Mouse (Mus musculus) kidney, embryonic 16.5 days (tissue): ENCODE results near the gene Zc3h18. TPM values are rescaled to one million over a fixed set of nuclear protein-coding genes. Genes with fewer than 3 reads are reported as not detected.

Experiments used
- ATAC-seq: fragments of 200-750 bp; cut with Nextera tagmentation; 2 replicates; pipeline ENCODE4 v1.8.0; 2017; ENCODE audit warnings: moderate TSS enrichment; ENCODE audit not compliant: low FRiP score, low TSS enrichment
- H3K27ac ChIP-seq: fragments of 300-500 bp; sonication (generic); 2 replicates; pipeline ENCODE4 v1.5.1; 2014; ENCODE audit warnings: low read length
- H3K27me3 ChIP-seq: fragments of 300-500 bp; sonication (generic); 2 replicates; pipeline ENCODE4 v1.6.1; 2014; ENCODE audit warnings: low read length, control low read depth, mixed read lengths; ENCODE audit not compliant: insufficient read depth
- H3K36me3 ChIP-seq: fragments of 300-500 bp; sonication (generic); 2 replicates; pipeline ENCODE4 v1.6.1; 2014; ENCODE audit warnings: low read length, control low read depth, mixed read lengths; ENCODE audit not compliant: insufficient read depth
- H3K4me1 ChIP-seq: fragments of 300-500 bp; sonication (generic); 2 replicates; pipeline ENCODE4 v1.6.1; 2014; ENCODE audit warnings: low read length, control low read depth, mixed read lengths; ENCODE audit not compliant: insufficient read depth
- H3K4me2 ChIP-seq: fragments of 300-500 bp; sonication (generic); replicated peaks from 2 replicates; pipeline ENCODE4 v1.6.1; 2014; ENCODE audit warnings: low read depth, low read length
- H3K4me3 ChIP-seq: fragments of 300-500 bp; sonication (generic); 2 replicates; pipeline ENCODE4 v1.5.1; 2014; ENCODE audit warnings: mild to moderate bottlenecking, low read length
- H3K9ac ChIP-seq: fragments of 300-500 bp; sonication (generic); replicated peaks from 2 replicates; pipeline ENCODE4 v1.6.1; 2014; ENCODE audit warnings: low read length
- H3K9me3 ChIP-seq: fragments of 300-500 bp; sonication (generic); 2 replicates; pipeline ENCODE4 v1.6.1; 2016; ENCODE audit warnings: low read length, control low read depth
- WGBS: fragments of 180-500 bp; shearing (Covaris S2); extraction: QIAGEN DNeasy Blood & Tissue Kit; methylation state at CpG from one replicate; pipeline ENCODE4 v1.1.7; 2014; 5-methylcytosine and 5-hydroxymethylcytosine counted together
- polyA plus RNA-seq: library from polyadenylated mRNA; unstranded; fragments of >200 nt; fragmentation: Nextera tagmentation; extraction: Ambion mirVana; gene quantifications from 2 replicates; pipeline ENCODE4 v1.2.1, GENCODE M21; 2015

Zc3h18 gene
- polyA plus RNA-seq, 1 experiment from 2014 or later, result 50.1 TPM

DNA sequence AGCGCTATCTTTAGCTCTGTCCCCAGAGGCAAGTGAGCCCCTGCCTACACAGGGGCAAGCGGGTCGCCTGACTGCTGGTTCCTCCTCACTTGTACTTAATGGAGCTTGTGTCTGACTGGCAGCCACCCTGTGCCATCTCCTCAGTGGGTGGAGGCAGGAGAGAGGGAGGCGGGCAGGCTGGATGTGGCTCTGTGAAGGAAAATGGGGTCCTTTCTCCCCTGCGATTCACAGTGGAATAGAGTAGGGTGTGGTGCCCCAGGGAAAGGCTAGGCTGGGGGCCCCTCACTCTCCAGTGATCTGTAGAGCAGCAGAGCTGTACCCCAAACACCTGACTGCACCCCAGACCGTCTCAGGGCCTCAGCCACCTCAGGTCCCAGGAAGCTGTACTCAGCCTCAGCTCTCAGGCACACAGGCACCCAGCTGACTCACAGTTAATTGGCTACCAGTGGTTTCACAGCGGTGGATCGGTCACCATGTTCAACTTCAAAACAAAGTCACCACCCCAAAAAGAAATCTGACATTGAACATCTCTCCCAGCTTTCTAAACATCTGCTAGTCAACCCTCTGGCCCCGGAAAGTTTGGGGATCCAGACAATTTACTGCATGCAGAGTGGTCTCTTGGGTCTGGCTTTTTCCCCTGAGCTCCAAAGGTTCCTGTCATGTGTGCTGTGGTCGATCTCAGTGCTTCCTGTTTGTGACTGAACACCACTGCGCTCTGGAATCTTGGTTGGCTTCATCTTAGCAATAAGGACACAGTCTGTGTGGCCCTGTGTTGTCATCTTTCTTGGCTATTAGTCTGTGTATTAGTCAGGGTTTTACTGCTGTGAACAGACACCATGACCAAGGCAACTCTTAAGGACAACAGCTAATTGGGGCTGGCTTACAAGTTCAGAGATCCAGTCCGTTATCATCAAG is 31.0 kb upstream of the Zc3h18 start:
- H3K9me3 ChIP-seq, result no peaks in the 10 kb centered on the region
- ATAC-seq, result no peak
- H3K27ac ChIP-seq, result no peak overlapping the region
- no peak overlapping the region for H3K4me3 ChIP-seq
- 60% methylated on average over 12 of the region's 12 CpGs for WGBS
- H3K9ac ChIP-seq, result no peak overlapping the region
- peaks cover 7% of the 10 kb centered on the region; the same call in 1 of the 2 replicates for H3K27me3 ChIP-seq
- no peaks in the 10 kb centered on the region for H3K36me3 ChIP-seq
- peaks cover 38% of the 10 kb centered on the region for H3K4me1 ChIP-seq
- no peak overlapping the region for H3K4me2 ChIP-seq

- Histone ChIP-seq H3K27me3 (peaks cover 4% of the 10 kb centered on the region), H3K36me3 (no peaks in the 10 kb centered on the region), H3K27ac (no peak overlapping the region), H3K4me2 (no peak overlapping the region), H3K9ac (no peak overlapping the region), H3K4me3 (no peak overlapping the region), H3K4me1 (peaks cover 28% of the 10 kb centered on the region), H3K9me3 (no peaks in the 10 kb centered on the region)
- WGBS, result 75% methylated on average over 5 of the region's 5 CpGs
- no peak for ATAC-seq
These were observed 28.4 kb upstream of the Zc3h18 start for GRCm38 (mm10) chr8:122347811-122348552.

GRCm38 (mm10) chr8:122349357-122350297 is 26.8 kb upstream of the Zc3h18 start:
- peaks cover 4% of the 10 kb centered on the region for H3K27me3 ChIP-seq
- H3K27ac ChIP-seq, result no peak overlapping the region
- 35% methylated on average over 15 of the region's 15 CpGs for WGBS
- no peaks in the 10 kb centered on the region for H3K36me3 ChIP-seq
- H3K9me3 ChIP-seq, result no peaks in the 10 kb centered on the region
- no peak overlapping the region for H3K9ac ChIP-seq
- H3K4me3 ChIP-seq, result no peak overlapping the region
- H3K4me2 ChIP-seq, result no peak overlapping the region
- H3K4me1 ChIP-seq, result peaks cover 12% of the 10 kb centered on the region; the same call in 1 of the 2 replicates
- ATAC-seq, result no peak

GRCm38 (mm10) chr8:122350309-122351089 is 25.9 kb upstream of the Zc3h18 start:
- 49% methylated on average over 11 of the region's 11 CpGs for WGBS
- Histone ChIP-seq H3K4me2 (no peak overlapping the region), H3K4me3 (no peak overlapping the region), H3K36me3 (no peaks in the 10 kb centered on the region), H3K4me1 (peaks cover 6% of the 10 kb centered on the region; the same call in 1 of the 2 replicates), H3K9ac (no peak overlapping the region), H3K9me3 (no peaks in the 10 kb centered on the region), H3K27me3 (no peaks in the 10 kb centered on the region; the same call in 1 of the 2 replicates), H3K27ac (no peak overlapping the region)
- ATAC-seq, result no peak

DNA sequence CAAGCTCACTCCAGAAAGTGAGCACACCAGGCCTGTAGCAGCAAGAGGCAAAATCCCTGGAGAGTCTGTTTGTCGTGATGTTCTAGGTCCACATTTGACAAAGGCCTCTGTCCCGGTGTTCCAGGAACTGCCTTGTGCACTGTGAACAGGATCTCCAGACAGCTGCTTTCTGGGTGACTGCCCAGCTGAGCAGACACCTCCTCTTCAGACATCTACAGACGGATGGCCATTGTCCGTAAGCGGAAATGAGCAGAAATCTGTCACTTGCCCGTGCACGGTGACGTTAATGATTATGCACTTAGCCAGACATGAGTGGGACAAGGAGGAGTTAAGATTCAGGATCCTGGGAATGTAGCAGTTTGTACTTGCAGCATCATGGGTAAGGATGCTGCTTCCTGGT is 22.3 kb upstream of the Zc3h18 start:
- Histone ChIP-seq H3K9me3 (no peaks in the 10 kb centered on the region), H3K4me1 (peaks cover 6% of the 10 kb centered on the region; the same call in 1 of the 2 replicates), H3K36me3 (no peaks in the 10 kb centered on the region), H3K27me3 (no peaks in the 10 kb centered on the region; the same call in 1 of the 2 replicates), H3K4me3 (no peak overlapping the region), H3K9ac (no peak overlapping the region), H3K4me2 (no peak overlapping the region), H3K27ac (no peak overlapping the region)
- ATAC-seq, result no peak
- WGBS, result 62% methylated on average over 8 of the region's 8 CpGs

GRCm38 (mm10) chr8:122355642-122356606 is 20.5 kb upstream of the Zc3h18 start:
- Histone ChIP-seq H3K4me1 (no peaks in the 10 kb centered on the region), H3K27me3 (no peaks in the 10 kb centered on the region; the same call in 1 of the 2 replicates), H3K4me2 (no peak overlapping the region), H3K36me3 (no peaks in the 10 kb centered on the region), H3K27ac (no peak overlapping the region), H3K9me3 (no peaks in the 10 kb centered on the region), H3K4me3 (no peak overlapping the region), H3K9ac (no peak overlapping the region)
- 0 out of 2 replicates have a peak, but pooled peaks have one; percentile 21 for ATAC-seq
- WGBS, result 64% methylated on average over 9 of the region's 9 CpGs

GRCm38 (mm10) chr8:122357202-122357601 is 19.2 kb upstream of the Zc3h18 start:
- no peaks in the 10 kb centered on the region for H3K27me3 ChIP-seq
- no peak overlapping the region for H3K4me2 ChIP-seq
- no peaks in the 10 kb centered on the region for H3K36me3 ChIP-seq
- H3K4me3 ChIP-seq, result no peak overlapping the region
- H3K27ac ChIP-seq, result no peak overlapping the region
- WGBS, result 64% methylated on average over 11 of the region's 11 CpGs
- no peaks in the 10 kb centered on the region for H3K4me1 ChIP-seq
- ATAC-seq, result no peak
- no peak overlapping the region for H3K9ac ChIP-seq
- no peaks in the 10 kb centered on the region for H3K9me3 ChIP-seq

DNA sequence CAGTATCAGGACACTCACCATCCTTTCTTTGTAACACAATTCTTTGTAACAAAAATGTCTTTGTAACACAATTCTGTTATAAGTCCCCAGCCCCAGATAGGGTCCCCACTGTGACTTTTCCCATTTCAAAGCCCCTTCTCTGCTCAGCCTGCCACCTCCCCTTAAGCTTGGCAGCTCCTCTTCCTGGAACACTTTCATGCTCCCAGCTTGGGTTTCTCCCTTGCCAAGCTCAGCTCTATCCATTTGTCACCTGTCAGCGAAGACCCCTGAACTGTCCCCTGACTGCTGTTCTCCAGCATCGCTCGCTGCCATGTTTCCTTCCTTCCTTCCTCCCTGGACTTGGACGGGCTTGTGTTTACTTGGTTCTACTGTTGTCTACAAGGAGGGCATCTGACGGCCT is 18.8 kb upstream of the Zc3h18 start:
- no peak for ATAC-seq
- Histone ChIP-seq H3K9me3 (no peaks in the 10 kb centered on the region), H3K4me1 (no peaks in the 10 kb centered on the region), H3K4me3 (no peak overlapping the region), H3K4me2 (no peak overlapping the region), H3K9ac (no peak overlapping the region), H3K27me3 (no peaks in the 10 kb centered on the region), H3K27ac (no peak overlapping the region), H3K36me3 (no peaks in the 10 kb centered on the region)
- WGBS, result 80% methylated on average over 5 of the region's 5 CpGs
